Mouse (Mus musculus) lung, embryonic 16.5 days (tissue): ENCODE measurements around the gene Sh3rf3. TPM values are rescaled to one million over a fixed set of nuclear protein-coding genes. Genes with fewer than 3 reads are reported as not detected.

Source experiments
- ATAC-seq: fragments of 200-750 bp; cut with Nextera tagmentation; 2 replicates; pipeline ENCODE4 v1.8.0; 2017; ENCODE audit warnings: low read depth, mild to moderate bottlenecking, moderate library complexity
- H3K27ac ChIP-seq: fragments of 300-500 bp; sonication (generic); 2 replicates; pipeline ENCODE4 v1.5.1; 2014; ENCODE audit warnings: mild to moderate bottlenecking, control low read depth, low read length
- H3K27me3 ChIP-seq: fragments of 300-500 bp; sonication (generic); 2 replicates; pipeline ENCODE4 v1.6.1; 2014; ENCODE audit warnings: low read depth, low read length, mixed read lengths; ENCODE audit not compliant: control insufficient read depth, insufficient read depth
- H3K36me3 ChIP-seq: fragments of 300-500 bp; sonication (generic); 2 replicates; pipeline ENCODE4 v1.6.1; 2014; ENCODE audit warnings: low read length; ENCODE audit not compliant: control insufficient read depth, insufficient read depth
- H3K4me1 ChIP-seq: fragments of 300-500 bp; sonication (generic); replicated peaks from 2 replicates; pipeline ENCODE4 v1.6.1; 2014; ENCODE audit warnings: low read length, mixed read lengths; ENCODE audit not compliant: control insufficient read depth, insufficient read depth
- H3K4me2 ChIP-seq: fragments of 300-500 bp; sonication (generic); 2 replicates; pipeline ENCODE4 v1.6.1; 2014; ENCODE audit warnings: low read depth, low read length, control low read depth
- H3K4me3 ChIP-seq: fragments of 300-500 bp; sonication (generic); 2 replicates; pipeline ENCODE4 v1.5.1; 2014; ENCODE audit warnings: mild to moderate bottlenecking, low read length, control low read depth
- H3K9ac ChIP-seq: fragments of 300-500 bp; sonication (generic); 2 replicates; pipeline ENCODE4 v1.6.1; 2014; ENCODE audit warnings: low read length, control low read depth
- H3K9me3 ChIP-seq: fragments of 300-500 bp; sonication (generic); 2 replicates; pipeline ENCODE4 v1.6.1; 2016; ENCODE audit warnings: low read length; ENCODE audit not compliant: control insufficient read depth
- WGBS: fragments of 180-500 bp; shearing (Covaris S2); extraction: QIAGEN DNeasy Blood & Tissue Kit; methylation state at CpG from one replicate; pipeline ENCODE4 v1.1.7; 2014; 5-methylcytosine and 5-hydroxymethylcytosine counted together
- polyA plus RNA-seq: library from polyadenylated mRNA; unstranded; fragments of >200 nt; fragmentation: Nextera tagmentation; extraction: Ambion mirVana; gene quantifications from 2 replicates; pipeline ENCODE4 v1.2.1, GENCODE M21; 2015

Sh3rf3 gene
- polyA plus RNA-seq, 1 experiment from 2014 or later, result 1.9 TPM

DNA sequence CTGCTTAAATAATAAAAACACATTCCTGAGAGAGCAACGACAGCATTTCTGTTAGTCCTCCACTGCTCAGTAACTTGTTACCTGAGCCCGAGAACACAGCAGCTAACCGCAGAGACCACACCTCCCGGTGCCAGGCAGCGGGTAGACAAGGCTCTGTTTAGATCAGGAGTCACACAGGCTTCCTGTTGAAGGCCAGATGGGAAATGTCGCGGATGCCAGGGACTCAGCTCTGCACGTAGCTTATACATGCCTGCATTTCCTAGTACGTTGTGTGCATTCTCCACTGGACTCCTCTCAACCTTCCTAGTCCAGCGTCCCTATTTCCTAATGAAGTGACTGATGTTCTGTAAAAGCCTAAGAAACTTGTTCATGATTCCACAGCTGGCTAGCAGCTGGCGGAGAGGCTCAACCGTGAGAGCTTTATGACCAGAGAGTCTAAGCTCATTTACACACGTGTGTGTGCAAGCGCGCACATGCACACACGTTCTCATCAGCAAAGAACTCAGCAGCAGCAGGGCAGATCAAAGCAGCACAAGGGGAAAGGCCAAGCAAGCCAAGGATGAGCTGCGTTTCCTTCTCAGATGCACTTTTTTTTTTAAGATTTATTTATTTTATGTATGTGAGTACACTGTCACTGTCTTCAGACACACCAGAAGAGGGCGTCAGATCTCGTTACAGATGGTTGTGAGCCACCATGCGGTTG, 318.9 kb downstream of the Sh3rf3 start:
- H3K36me3 ChIP-seq, result no peaks in the 10 kb centered on the region
- no peak overlapping the region for H3K4me3 ChIP-seq
- WGBS, result 40% methylated on average over 20 of the region's 20 CpGs
- peak overlapping the region; percentile 26; the same call in 1 of the 2 replicates for H3K4me2 ChIP-seq
- H3K27me3 ChIP-seq, result no peaks in the 10 kb centered on the region
- H3K4me1 ChIP-seq, result peaks cover 11% of the 10 kb centered on the region
- peak; percentile 93 for ATAC-seq
- peak overlapping the region; percentile 79 for H3K27ac ChIP-seq
- no peaks in the 10 kb centered on the region for H3K9me3 ChIP-seq
- no peak overlapping the region for H3K9ac ChIP-seq

DNA sequence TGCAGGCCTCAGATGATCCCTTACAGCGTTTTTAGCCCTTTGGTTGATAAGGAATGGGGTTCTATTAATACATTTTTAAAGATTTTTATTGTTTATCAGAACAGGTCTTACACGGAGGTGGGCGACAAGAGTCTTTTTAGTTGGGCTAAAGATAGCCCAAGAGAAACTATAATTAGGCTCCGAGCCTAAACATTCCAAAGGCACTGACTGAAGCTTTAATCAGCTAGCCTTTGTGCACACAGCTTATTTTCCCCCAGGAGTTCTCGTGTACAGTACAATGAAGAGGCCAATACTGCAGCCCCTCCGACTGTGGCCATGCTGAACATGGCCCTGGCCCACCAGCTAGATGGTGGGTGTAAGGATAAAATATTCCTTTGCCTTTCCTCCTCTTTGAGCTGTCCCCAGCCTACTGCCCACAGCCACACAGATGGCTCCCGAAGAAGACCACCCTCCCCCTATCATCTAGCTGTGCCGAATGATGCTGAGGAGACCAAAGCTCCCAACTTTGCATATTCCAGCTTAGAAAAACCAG, 320.4 kb downstream of the Sh3rf3 start:
- Histone ChIP-seq H3K27me3 (no peaks in the 10 kb centered on the region), H3K9ac (no peak overlapping the region), H3K27ac (no peak overlapping the region), H3K9me3 (no peaks in the 10 kb centered on the region), H3K36me3 (no peaks in the 10 kb centered on the region), H3K4me2 (no peak overlapping the region), H3K4me1 (peaks cover 11% of the 10 kb centered on the region), H3K4me3 (no peak overlapping the region)
- no peak for ATAC-seq
- WGBS, result 60% methylated on average over 8 of the region's 8 CpGs

DNA sequence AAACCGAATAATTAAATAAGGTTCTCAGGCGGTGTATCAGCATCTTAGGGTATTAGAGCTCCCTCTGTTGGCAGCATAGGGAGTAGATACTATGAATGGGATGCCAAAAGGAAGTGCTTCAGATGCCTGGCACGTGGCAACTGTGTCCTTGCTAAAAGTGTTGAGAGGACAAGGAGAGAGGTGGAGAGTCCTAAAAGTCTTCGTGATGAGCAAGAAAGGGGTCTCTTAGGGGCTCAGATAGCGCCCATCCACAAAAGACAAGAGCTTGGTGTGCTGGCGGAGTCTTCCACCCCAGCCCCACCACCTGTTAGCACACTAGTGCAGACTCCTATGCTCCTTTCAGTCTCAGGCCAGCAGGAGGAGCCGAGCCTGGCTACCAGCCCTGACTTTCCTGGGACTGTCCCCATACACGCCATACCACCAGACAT, 336.8 kb downstream of the Sh3rf3 start:
- Histone ChIP-seq H3K4me3 (no peak overlapping the region), H3K4me2 (peak overlapping the region; percentile 36; the same call in 1 of the 2 replicates), H3K4me1 (no peaks in the 10 kb centered on the region), H3K36me3 (no peaks in the 10 kb centered on the region), H3K27me3 (no peaks in the 10 kb centered on the region), H3K9me3 (no peaks in the 10 kb centered on the region), H3K27ac (no peak overlapping the region), H3K9ac (no peak overlapping the region)
- peak; percentile 86 for ATAC-seq
- WGBS, result 13% methylated on average over 8 of the region's 8 CpGs

DNA sequence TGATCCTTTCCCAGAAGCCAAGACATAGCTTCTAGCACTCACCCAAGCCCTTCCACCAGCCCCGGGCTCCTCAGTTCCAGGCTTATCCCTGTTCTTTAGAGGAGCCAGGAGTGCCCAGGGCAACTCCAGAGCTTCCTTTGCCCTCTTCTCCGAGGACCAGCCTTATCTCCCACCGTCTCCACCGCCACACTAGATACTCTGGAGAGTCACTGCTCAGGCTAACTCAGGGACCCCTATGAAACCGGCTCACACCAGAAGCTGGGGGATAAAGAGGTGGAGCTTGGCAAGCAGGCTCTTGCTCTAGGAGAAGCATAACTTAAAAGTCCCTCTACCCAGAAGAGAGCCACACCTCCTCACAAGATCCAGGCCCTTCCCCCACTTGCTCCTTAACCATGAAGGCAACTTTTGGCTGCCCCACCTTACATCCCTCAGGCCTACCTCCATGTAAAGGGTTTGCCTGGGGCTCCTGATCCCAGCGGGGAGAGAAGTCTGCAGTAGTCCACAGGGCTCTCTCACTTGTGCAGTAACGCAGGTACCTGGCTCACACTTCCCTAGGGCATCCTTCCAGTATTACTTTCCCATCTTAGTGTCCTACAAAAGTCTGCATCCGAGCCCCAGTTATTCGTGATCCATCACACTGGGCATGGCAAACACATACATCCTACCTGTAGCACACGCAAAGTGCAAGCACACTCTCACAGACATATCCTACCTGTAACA, 337.9 kb downstream of the Sh3rf3 start:
- no peak for ATAC-seq
- WGBS, result 81% methylated on average over 10 of the region's 10 CpGs
- no peaks in the 10 kb centered on the region for H3K4me1 ChIP-seq

DNA sequence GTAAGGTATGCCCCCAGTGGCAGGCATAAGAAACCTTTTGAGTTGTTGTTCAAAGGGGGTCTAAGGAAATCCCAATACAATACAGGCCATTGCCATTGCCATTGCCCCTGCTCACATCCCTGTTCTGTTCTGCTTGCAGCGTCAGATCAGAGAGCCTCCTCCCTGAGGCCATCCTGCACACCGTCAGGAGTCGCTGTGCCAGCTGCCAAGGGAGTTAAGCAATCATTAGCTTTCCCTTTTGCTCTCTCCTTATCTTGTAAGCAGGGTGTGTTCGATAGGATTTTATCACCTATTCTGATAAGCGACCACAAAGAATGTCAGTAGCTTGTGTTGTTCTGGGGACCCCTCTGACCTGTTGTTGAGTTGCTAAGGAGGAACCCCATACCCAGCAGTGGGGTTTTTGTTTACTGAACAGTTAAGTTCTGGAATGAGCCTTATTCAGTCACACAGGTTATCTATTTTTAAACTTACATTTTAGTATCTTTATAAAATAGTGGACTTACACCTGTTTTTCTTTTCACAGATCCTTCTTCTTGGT, 339.5 kb downstream of the Sh3rf3 start:
- ATAC-seq, result no peak
- Histone ChIP-seq H3K9me3 (no peaks in the 10 kb centered on the region), H3K36me3 (no peaks in the 10 kb centered on the region), H3K4me2 (no peak overlapping the region), H3K4me3 (no peak overlapping the region), H3K9ac (no peak overlapping the region), H3K27me3 (no peaks in the 10 kb centered on the region), H3K4me1 (no peaks in the 10 kb centered on the region), H3K27ac (no peak overlapping the region)
- WGBS, result 23% methylated on average over 5 of the region's 5 CpGs

More for the DNA sequence above, 337.9 kb downstream of the Sh3rf3 start:
- no peak overlapping the region for H3K27ac ChIP-seq
- no peaks in the 10 kb centered on the region for H3K27me3 ChIP-seq
- H3K4me3 ChIP-seq, result no peak overlapping the region
- H3K9me3 ChIP-seq, result no peaks in the 10 kb centered on the region
- no peak overlapping the region for H3K9ac ChIP-seq
- H3K4me2 ChIP-seq, result no peak overlapping the region
- H3K36me3 ChIP-seq, result no peaks in the 10 kb centered on the region

DNA sequence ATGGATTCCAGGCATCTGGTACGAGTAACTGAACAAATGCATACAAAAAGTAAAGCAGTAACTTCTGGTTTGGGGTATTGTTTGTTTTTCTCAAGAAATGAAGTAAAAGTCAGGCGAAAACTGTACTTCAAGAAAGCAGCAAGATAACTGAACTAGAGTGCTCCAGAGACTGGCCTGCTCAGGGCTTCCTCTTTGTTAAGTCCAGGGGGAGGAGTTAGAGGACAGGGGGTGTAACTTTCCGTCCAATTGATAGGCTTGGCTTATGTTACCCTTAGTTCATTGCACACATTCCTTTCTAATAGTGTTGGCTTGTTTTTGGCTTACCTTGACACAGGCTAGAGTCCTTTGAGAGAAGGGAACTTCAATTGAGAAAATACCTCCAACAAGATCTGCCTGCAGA, 345.5 kb downstream of the Sh3rf3 start:
- Histone ChIP-seq H3K4me3 (no peak overlapping the region), H3K4me2 (no peak overlapping the region), H3K9ac (no peak overlapping the region), H3K27ac (no peak overlapping the region), H3K4me1 (no peaks in the 10 kb centered on the region), H3K27me3 (no peaks in the 10 kb centered on the region), H3K36me3 (no peaks in the 10 kb centered on the region), H3K9me3 (no peaks in the 10 kb centered on the region)
- 75% methylated on average over 3 of the region's 3 CpGs for WGBS
- ATAC-seq, result no peak

DNA sequence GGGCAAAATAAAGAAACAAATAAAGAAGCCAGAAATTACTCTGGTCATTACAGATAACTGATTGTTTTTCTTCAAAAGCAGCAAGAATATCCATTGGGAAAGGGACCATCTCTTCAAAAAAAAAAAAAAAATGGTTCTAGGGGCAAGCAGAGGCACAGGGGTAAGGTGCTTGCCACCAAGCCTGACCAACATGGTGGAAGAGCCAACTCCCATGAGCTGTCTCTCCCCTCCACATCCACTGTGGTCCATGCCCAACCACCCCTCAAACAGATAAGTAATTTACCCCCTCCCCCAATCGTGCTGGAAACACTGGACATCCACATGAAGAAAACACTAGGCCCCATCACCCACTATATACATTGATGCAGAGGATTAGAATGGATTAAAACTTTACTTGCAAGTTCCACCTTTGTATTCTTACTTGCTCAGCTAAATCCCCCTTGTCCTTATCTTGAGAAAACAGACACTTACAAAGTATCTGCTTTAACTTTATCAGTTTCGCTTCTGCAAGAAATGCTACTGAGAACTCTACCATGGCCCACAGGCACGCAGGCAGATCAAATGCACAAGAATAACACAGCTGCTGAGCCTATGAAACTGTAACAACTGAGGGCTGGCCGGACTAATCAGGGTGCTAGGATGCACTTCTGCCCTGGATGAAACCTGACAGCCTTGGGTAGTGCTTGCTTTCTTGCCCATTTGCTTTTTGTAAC, 349.2 kb downstream of the Sh3rf3 start:
- Histone ChIP-seq H3K9ac (no peak overlapping the region), H3K27me3 (no peaks in the 10 kb centered on the region), H3K27ac (no peak overlapping the region), H3K36me3 (no peaks in the 10 kb centered on the region; the same call in 1 of the 2 replicates), H3K9me3 (no peaks in the 10 kb centered on the region), H3K4me3 (no peak overlapping the region), H3K4me1 (no peaks in the 10 kb centered on the region), H3K4me2 (no peak overlapping the region)
- WGBS, result 52% methylated on average over 4 of the region's 4 CpGs
- no peak for ATAC-seq

DNA sequence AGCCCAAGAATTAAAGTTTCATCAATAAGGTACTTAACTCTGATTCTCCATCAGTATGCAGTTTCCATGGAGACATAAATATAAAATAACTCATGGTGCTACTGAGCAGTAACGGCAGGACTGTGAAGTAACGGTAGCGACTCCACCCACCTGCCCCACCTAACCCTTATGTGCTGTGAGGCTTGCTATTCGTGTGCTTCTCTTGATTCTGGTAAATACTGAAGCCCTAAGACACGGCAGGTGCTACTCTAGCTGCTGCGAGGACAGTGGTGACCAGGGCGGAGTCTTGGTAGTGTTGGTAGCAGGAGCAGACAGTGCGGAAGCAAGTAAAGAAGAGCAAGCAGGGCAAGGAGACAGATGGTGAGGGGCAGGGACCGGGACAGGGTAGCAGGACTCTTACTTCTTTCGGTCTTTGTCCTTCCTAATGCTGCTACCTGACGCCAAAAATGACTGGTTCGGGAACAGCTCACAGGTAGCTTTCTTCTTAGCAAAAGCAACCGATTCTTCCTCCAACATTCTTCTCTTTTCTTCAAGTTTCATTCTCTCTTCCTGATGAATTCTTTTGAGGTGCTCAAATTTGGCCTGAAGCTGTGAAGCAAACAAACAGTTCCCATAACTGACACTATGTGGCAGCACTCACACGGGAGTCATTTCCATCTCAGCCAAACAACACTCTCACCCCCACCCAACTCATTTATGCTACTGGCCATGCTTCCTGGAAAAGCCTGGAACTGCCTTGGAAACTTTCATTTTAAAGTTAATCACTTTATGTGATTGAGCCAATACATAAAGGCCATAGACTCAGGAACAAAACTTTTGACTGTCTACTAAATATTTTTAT, 353.2 kb downstream of the Sh3rf3 start:
- Histone ChIP-seq H3K4me1 (no peaks in the 10 kb centered on the region), H3K27me3 (no peaks in the 10 kb centered on the region), H3K4me3 (no peak overlapping the region), H3K9me3 (no peaks in the 10 kb centered on the region), H3K36me3 (no peaks in the 10 kb centered on the region; the same call in 1 of the 2 replicates), H3K27ac (no peak overlapping the region), H3K9ac (no peak overlapping the region), H3K4me2 (no peak overlapping the region)
- WGBS, result 52% methylated on average over 14 of the region's 14 CpGs
- no peak for ATAC-seq
